Mouse (Mus musculus): Measurements from ENCODE around the gene Ugt1a6b.

Gene Ugt1a6b

DNA sequence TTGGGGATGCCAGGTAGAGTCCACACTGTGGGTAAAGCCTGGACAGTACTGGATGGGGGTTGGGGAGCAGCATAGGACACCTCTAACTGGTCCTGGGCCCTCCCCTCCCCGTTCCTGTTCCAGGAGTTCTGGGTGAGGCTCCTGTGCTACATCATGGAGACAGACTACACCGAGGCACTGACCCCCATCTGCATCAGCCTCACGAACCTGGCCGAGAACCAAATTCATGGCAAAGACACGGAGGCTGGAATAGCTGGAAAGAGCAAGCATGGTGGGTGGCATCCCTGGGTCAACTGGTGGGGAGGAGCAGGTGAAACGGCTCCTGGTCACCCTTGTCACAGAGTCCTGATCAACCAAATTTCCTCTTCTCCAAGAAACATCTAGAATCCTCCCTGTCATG is 135.7 kb downstream of the Ugt1a6b start:
- DNase-seq (ENCODE audit: low read depth, low spot score): no peak

DNA sequence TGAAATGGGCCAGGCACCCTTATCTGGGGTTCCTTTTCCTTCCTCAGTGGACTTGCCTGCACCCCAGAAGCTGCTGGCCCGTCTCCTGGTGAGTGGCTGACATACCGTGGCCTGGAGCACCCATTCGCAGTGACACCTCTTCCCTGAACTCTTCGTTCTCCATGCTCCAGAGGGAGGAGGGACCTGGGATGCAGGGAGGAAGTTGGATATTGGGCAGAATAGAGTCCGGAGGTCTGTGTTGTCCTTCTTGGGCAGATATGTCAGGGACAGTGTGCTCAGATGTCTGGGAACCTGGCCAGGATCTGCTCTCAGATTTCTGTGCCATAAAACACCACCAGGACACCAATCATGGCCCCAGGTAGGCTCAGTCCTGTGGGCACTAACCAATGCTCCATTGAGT is 137.0 kb downstream of the Ugt1a6b start:
- no peak for DNase-seq (ENCODE audit: low read depth, low spot score)

DNA sequence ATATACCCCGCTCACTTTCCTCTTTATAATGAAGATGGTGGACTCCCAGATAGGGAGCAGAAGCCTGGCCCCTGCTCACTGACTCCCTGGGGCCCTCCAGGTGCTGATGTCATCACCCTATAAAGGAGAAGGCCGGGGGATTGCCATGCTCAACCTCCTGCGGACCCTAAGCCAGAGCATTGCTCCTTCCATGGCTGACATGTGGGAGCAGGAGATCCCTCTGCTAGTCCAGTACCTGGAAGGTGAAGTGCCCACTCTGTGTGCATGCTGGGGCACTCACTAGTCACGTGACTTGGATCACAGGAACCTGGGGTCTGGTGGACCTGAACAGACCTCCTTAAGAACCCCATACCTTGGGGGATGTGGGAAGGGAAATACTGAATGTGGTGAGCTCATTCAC is 137.5 kb downstream of the Ugt1a6b start:
- DNase-seq (ENCODE audit: low read depth, low spot score): no peak

DNA sequence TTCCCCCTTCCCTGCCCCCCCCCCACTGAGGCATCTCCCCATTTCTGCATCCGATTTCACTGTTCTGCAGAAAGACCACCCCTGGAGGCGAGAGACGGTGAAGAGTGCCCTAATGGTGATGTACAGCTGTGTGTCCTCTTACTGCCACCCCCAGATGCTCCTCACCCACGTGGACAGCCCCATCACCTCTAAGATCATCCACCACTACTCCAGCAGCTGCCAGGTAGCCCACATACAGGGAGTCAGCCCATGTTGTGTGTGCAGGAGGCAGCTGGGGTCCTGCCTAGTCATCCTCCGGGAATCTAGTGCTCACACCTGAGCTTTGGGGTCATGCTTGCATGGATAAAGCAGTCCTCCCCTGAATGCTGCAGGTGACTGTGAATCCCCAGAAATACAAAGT is 140.8 kb downstream of the Ugt1a6b start:
- DNase-seq (ENCODE audit: low read depth, low spot score): no peak

DNA sequence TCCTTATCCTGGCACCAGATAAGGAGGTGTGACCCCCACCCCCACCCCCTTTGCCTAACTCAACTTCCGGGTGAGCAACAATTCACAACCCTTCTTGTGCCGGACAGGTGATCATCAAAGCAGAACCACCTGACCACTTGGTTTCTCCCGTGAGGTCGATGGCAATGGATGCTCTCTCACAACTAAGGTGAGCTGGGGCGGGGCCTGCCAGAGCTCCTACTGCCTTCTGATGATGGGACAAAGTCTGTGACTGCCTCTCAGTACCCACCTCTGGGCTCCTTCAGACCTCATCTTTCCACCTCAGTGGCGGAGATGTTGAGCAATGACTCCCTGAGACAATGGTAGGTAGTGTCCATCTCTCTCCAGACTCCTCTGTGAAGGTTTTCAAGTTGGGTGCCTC is 142.8 kb downstream of the Ugt1a6b start:
- no peak for DNase-seq (ENCODE audit: low read depth, low spot score)

DNA sequence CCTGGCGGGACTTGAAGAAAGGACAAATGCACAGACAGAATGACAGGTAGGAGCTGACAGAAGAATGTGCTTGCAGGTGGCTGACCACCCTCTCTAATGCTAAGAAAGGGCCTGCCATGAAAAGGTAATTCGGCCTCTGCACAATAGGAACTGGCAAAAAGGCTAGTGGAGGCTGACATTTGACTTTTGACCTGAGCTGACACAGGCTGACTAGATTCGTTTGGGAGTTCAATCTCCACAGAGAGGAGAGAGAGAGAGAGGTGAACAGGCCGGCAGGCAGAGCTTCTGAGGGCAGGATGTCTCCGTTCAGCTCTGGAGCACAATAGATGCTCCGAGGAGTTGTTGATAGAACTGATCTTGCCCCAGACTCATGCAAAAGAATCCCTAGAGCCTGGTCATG is 143.3 kb downstream of the Ugt1a6b start:
- DNase-seq (ENCODE audit: low read depth, low spot score): no peak

DNA sequence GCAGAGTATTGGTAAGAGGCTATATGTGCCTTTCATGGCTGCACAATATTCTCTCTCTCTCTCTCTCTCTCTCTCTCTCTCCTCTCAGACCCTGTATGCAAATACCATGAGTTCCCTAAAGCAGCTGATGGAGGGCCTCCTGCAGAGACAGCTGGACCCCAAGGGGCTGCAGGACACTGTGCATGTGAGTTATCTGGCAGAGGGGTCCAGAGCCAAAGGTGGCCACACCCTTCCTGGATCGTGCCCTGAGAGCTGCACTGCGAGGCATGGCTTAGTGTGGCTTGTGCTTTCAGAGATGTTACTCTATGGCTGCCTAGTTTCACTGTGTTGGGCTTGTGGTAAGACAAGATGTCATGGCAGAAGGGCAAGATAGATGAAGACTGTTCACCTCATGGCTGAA is 144.6 kb downstream of the Ugt1a6b start:
- DNase-seq (ENCODE audit: low read depth, low spot score): no peak

DNA sequence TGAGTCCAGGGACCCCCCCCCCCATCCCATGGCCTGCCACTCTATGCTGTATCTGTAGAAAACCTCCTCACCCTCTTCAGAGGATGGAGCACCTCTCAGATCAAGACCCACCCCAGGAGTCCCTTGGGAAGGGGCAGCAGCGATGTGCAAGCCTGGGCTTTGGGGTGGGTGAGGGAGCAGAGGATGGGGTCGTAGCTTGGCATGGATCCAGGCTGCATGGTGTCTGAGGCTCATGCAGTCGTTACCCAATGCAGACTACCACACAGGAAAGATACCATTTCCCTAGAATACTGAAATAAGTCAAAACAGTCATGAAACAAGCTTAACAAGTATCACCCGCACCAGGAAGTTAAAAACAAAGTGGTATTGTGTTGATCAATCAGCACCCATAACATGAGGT is 145.6 kb downstream of the Ugt1a6b start:
- DNase-seq (ENCODE audit: low read depth, low spot score): no peak

DNA sequence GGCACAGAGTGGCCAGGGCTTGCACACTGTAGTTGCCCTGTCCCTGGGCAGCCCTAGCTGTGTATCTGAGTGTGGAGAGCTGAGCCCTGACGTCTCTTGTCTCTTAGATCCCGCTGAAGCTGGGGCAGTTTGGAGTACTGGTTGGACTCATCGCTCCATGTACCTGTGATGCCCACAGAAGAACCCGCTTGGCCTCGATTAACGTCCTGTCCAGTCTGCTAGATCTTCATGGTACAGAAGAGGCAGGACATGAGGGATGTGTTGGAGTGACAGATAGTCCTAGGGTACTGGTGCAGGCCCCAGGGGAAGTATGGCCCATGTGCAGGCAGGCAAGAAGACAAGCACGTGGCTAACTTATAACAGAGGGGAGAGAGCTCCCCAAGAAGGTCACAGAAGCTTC is 146.5 kb downstream of the Ugt1a6b start:
- DNase-seq (ENCODE audit: low read depth, low spot score): no peak

DNA sequence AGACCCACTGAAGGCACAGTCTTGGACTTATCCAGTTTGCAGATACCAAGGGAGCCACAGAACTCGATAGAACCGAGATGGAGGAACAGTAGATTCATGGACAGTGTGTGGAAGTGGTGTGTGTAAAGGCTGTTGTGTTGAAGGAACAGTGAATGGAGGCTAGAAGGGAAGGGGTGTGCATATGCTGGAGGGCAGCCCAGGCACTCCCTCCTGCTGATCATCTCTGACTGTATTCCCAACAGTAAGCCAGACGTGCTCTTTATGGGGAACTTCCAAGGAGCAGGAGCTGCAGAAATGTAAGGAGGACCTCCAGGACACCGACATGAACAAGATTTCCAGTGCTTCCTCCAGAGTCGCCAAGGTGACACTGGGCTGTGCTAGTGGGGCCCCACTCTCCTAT is 147.0 kb downstream of the Ugt1a6b start:
- DNase-seq (ENCODE audit: low read depth, low spot score): no peak

DNA sequence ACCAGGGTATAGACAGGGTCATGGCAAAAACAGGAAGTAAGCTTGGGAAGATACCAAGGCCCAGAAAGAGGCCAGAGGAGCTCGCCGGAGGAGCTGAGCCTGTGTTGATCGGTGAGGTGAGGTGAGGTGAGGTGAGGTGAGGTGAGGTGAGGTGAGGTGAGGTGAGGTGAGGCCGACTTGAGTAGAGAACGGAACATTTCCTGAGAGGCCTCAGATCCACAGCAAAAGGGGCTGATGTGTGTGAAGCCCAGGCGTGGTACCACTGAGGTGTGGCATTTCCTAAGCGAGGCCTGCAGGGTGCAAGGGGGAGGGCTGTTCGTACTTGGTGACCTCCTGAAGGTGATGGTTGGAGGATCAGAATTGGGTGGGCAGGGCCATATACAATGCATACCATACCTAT is 150.1 kb downstream of the Ugt1a6b start:
- DNase-seq (ENCODE audit: low read depth, low spot score): no peak

DNA sequence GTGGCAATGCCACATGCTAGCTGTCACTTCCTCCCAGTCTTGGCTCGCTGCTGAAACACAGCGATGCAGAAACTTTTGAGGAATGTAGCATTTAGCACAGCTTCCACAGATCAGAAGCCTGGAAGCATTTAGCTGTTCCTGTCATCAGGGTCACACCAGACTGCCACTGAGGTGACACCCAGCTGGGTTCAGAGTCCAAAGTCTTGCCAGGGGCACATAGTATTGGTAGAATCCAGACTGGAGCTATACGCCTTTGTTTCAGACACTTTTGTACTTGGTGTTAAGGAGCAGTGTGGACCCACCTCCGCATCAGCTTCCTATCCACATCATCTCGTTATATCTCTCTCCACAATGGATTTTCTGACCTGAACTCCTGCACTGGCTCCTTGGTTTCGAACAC is 150.5 kb downstream of the Ugt1a6b start:
- no peak for DNase-seq (ENCODE audit: low read depth, low spot score)

DNA sequence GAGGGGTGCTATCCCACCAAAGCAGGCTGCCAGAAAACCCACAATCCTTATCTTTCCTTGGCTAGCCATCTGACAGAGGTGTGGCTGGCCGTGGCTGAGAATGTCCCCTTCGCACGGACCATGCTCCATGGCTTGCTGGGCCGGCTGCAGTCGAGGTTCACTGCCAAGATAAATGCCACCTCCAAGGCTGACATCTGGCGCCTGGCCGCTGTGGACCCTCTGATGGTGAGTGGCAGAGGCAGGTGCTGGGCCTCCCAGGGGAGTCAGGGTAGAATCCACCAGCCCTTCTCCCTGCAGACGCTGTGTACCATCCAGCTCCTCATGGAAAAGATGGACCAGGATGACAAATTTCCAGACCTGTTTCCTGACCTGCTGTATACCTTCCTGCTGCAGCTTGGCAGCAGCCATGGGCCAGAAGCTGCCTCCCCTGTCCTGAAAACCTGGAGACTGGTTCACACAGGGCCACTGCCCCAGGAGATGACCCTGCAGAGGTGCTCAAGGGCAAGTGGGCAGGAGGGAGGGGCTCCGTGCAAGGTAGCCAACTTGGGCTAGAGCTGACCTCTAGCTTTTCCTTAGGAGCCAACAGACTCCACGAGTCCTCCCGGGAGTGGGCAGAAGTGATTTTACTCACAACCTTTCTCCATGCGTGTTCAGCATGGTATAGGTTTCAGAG is 151.9 kb downstream of the Ugt1a6b start:
- DNase-seq (ENCODE audit: low read depth, low spot score): no peak

DNA sequence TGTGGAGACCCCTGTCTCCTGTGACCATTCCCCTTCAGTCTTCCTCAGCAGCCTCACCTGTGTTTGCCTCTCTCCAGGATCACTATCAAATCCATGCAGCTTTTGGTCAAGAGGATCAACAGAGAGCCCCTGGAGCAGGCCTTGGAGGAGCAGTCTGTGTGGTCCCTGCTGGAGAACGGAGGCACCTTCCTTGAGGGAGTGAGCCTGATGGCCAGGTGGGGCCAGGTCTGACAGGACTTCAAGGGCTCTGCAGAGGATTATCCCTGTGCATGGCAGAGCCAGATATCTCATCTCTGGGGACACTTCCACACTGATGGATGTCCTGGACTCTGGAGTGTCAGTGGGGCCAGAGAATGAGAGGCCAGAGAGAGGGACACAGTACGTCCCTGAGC is 152.4 kb downstream of the Ugt1a6b start:
- no peak for DNase-seq (ENCODE audit: low read depth, low spot score)

DNA sequence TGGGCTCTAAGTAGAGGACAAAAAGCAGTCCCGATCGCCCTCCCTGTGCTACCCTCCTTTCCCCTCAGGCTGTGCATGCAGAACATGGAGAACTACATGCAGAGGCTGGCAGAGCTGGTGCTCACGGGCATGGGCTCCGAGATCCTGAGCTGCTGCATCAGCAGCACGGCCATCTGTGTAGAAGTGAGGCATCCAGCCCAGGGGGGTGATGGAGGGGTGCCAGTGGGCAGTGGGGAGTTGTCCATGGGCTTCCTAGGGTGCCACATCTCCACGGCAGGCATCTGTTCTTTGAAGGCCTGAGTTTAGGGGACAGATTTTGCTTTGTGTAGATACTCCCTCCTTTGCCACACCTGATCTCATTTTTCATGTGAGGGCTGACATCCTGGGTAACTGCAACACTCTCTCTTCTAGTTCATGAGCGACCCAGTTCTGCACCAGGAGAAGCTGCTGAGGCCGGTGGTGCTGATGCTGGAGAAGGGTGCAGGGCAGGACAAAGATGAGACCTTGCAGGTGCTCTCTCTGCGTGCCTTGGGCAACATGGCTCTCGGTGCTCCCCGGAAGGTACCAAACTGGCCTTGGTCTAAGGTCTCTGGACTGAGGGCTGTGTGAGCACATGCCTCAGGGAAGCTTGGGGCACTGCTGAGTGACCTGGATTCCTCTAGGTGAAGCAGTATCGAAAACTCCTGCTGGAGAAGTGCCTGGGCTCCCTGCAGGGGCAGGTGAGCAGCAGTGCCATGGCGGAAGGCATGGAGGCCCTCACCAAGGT is 153.1 kb downstream of the Ugt1a6b start:
- DNase-seq (ENCODE audit: low read depth, low spot score): no peak

DNA sequence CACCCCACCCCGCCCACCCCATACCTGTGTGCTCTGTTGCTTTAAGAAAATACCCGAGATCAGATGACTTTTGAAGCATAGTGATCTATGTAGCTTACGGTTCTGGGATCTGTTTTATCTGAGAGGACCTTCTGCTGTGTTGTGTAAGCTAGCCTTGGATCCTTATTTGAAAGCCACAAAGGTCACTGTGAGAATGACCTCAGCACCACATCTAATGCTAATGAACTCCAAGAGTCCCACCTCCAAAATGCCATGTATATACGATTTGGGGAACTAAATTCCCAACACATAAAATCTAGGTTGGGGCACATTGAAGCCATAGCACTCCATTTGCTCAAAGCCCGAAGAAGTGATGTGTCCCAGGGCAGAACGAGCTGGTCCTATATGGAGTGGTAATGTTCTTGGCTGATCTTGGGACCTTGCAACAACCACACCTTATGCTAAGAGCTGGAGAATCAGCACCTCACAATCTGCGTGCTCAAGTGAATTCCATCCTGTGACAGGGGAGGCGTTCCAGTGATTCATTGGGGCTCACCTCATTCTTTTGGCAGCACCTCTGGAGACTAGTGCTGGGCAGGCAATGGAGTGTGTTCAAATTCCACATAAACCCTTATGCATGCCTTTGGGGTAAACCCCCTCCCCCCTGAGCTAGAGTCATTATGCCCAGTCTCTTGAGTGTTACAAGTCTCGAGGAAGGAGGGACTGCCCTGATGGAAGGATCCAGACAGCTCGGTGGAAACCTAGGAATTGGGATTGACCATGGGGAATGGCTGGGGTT is 154.0 kb downstream of the Ugt1a6b start:
- DNase-seq (ENCODE audit: low read depth, low spot score): no peak

DNA sequence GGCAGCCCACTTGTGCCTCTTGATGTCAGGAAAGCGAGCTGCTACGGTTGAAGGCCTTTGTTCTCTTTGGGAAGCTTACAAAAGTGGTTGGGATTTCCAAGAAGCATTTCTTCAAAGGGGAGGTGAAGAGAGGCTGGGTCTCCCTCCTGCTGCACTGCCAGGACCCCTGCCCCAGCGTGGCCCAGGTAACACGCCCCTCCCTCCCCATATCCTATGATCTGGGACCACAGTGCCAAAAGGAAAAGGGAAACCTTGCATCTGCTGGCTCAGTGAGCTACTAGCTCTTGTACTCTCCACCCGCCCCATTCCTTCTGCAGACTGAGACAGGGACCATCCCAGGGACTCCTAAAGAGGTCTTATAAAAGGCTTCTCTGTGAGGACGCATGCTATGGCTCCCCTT is 154.6 kb downstream of the Ugt1a6b start:
- DNase-seq (ENCODE audit: low read depth, low spot score): no peak

DNA sequence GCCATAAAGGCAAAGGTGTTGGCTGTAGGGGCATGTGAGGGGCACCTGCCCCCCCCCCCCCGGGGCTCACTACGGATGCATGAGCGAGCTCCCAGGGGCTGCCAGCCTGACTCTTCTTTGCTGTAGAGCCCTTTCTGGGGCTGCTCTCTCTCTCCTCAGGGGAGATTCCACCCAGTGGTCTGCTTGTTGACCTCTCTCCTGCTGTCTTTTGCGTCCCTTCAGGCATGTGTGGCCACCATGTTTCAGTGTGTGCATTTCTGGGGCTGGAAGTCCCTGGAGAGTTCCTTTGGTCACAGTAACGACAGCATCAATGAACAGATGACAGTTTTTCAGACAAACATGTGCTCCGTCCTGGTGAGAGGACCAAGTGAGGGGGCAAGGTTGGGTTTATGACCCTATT is 155.3 kb downstream of the Ugt1a6b start:
- no peak for DNase-seq (ENCODE audit: low read depth, low spot score)

DNA sequence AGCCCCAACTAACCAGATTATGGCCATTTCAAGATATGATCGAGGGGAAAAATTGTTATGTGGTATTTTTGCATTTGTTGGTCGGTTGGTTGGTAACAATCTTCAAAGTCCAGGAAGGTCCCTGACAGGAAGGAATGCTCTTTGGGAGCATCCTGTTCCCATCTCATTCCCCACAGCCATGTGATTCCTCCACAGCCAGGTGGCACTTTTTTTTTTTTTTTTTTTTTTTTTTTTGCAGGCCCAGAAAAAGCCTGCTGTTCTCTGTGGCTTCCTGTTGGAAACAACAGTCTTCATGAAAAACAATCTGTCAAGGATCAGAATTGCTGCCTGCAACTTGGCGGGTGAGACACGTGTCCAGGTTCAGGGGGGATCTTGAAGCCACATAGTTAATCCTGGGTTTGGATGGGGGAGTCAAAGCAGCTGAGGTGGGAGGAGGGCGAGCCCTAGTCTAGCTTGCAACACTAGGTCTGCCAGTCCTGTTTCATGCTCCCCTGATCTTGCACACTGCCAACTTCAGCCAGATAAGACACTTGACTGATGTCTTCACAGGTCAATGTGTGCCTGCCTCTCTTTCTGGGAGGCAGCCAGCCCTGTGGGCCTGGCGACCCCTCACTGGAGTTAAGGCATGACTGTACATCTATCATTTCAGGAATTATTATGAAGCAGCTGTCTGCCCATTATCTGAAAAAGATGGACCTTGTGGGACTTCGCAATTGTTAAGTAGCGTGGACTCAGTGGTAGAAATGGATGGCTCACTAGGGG is 156.0 kb downstream of the Ugt1a6b start:
- no peak for DNase-seq (ENCODE audit: low read depth, low spot score)

DNA sequence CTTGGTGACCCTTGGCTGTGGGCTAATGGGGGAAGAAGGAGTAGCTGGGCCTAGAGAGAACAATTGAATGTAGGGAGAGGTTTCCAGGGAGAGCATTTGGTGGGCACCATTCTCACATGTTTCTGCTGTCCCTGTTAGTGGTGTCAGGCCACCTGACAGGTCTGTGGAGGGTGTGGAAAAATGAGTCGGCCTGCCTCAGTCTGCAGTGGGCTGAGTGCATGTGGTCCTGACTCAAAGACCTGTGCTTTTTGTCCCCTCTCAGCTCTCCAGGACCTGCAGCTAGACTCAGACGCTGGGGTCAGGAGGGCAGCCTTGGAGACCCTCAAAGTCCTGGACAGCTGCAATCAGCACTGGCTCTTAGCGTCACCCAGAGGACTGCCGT is 156.6 kb downstream of the Ugt1a6b start:
- no peak for DNase-seq (ENCODE audit: low read depth, low spot score)

DNA sequence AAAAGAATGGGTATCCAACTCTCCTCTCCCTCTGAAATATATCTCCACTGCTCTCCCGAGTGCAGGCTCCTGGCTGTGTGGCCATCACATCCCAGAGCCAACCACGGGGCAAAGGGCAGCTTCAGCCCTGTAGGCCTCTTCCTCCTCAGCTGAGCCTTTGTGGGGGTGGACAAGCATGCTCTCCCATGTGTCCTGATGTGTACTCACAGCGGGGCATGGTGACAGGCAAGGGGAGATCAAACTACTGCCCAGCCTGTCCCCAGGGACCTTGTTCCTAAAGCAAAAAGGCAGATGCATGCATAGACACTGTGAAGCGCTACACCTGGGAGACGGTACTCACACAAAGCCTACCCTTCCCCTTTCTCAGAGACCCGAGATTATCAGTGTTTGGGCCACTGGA is 157.1 kb downstream of the Ugt1a6b start:
- no peak for DNase-seq (ENCODE audit: low read depth, low spot score)

Data from CD4-positive helper T cell, adult 2 months (primary cell).